Mouse (Mus musculus): ENCODE results near the gene Tgfbr3.

Gene Tgfbr3

GRCm38 (mm10) chr5:107073536-107073935 is 215.9 kb downstream of the Tgfbr3 start:
- no peak for DNase-seq

- no peak for DNase-seq
Observed at GRCm38 (mm10) chr5:107068146-107068545, 221.3 kb downstream of the Tgfbr3 start.

GRCm38 (mm10) chr5:107067531-107067930 is 221.9 kb downstream of the Tgfbr3 start:
- DNase-seq, result no peak

- no peak for DNase-seq
Observed at GRCm38 (mm10) chr5:107064922-107065321, 224.5 kb downstream of the Tgfbr3 start.

GRCm38 (mm10) chr5:107062229-107062852 is 227.1 kb downstream of the Tgfbr3 start:
- DNase-seq, result no peak

GRCm38 (mm10) chr5:107059514-107059913 is 229.9 kb downstream of the Tgfbr3 start:
- DNase-seq, result no peak

- DNase-seq, result no peak
Observed at GRCm38 (mm10) chr5:107058642-107059041, 230.8 kb downstream of the Tgfbr3 start.

Data from layer of hippocampus, adult 9-11 months (tissue).